Mouse (Mus musculus) heart, embryonic 10.5 days (tissue): ENCODE measurements around the gene Ccr5. TPM values are rescaled to one million over a fixed set of nuclear protein-coding genes. Genes with fewer than 3 reads are reported as not detected.
"Not testable (repeated sequence)": the region's sequence is repeated elsewhere in the genome, so short reads cannot be mapped to it uniquely, and the experiment has no call there.

Experiments
- DNase-seq: peaks from one replicate; pipeline ENCODE4 v3.0.0-alpha.2; 2017; ENCODE audit warnings: low spot score
- H3K27ac ChIP-seq: fragments of 300-500 bp; sonication (generic); 2 replicates; pipeline ENCODE4 v1.5.1; 2016; ENCODE audit warnings: mild to moderate bottlenecking
- H3K27me3 ChIP-seq: fragments of 300-500 bp; sonication (generic); 2 replicates; pipeline ENCODE4 v1.6.1; 2016; ENCODE audit warnings: mild to moderate bottlenecking; ENCODE audit not compliant: poor library complexity, insufficient read depth, severe bottlenecking
- H3K36me3 ChIP-seq: fragments of 300-500 bp; sonication (generic); 2 replicates; pipeline ENCODE4 v1.6.1; 2016; ENCODE audit warnings: mild to moderate bottlenecking, moderate library complexity
- H3K4me1 ChIP-seq: fragments of 300-500 bp; sonication (generic); 2 replicates; pipeline ENCODE4 v1.6.1; 2016; ENCODE audit warnings: mild to moderate bottlenecking
- H3K4me3 ChIP-seq: fragments of 300-500 bp; sonication (generic); 2 replicates; pipeline ENCODE4 v1.5.1; 2016; ENCODE audit warnings: mild to moderate bottlenecking, moderate library complexity
- H3K9me3 ChIP-seq: fragments of 300-500 bp; sonication (generic); 2 replicates; pipeline ENCODE4 v1.6.1; 2016; ENCODE audit warnings: mild to moderate bottlenecking, moderate library complexity
- WGBS: fragments of 180-500 bp; shearing (Covaris S2); methylation state at CpG from one replicate; pipeline ENCODE4 v1.1.7; 2016; 5-methylcytosine and 5-hydroxymethylcytosine counted together
- polyA plus RNA-seq: library from polyadenylated mRNA; unstranded; fragments of >200 nt; fragmentation: Nextera tagmentation; extraction: Ambion mirVana; gene quantifications from 2 replicates; pipeline ENCODE4 v1.2.1, GENCODE M21; 2016

Gene Ccr5
- polyA plus RNA-seq, 1 experiment from 2014 or later, result 0.04 TPM

DNA sequence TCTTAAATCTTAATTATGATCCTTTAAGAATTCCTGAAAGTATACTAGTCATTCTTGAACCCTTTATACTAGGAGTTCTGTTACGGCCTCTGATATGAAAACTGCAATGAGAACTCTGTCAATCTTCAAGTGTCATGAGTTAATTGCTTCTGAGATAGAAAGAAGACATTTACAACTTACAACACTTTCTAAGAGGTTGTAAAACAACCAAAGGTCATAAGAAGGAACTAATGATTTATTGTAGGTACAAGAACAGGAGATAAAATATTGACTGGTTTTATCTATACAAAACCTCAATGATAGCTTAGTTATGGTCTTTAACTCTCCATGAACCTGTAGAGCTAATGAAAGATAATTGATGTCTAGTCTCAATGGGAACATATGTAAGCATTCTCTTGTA is 7.6 kb upstream of the Ccr5 start:
- no peak overlapping the region for H3K4me3 ChIP-seq
- H3K36me3 ChIP-seq, result no peaks in the 10 kb centered on the region
- 79% methylated on average over 1 of the region's 1 CpGs for WGBS
- no peaks in the 10 kb centered on the region for H3K27me3 ChIP-seq
- no peak for DNase-seq
- no peaks in the 10 kb centered on the region for H3K4me1 ChIP-seq
- no peak overlapping the region for H3K27ac ChIP-seq
- H3K9me3 ChIP-seq, result no peaks in the 10 kb centered on the region

DNA sequence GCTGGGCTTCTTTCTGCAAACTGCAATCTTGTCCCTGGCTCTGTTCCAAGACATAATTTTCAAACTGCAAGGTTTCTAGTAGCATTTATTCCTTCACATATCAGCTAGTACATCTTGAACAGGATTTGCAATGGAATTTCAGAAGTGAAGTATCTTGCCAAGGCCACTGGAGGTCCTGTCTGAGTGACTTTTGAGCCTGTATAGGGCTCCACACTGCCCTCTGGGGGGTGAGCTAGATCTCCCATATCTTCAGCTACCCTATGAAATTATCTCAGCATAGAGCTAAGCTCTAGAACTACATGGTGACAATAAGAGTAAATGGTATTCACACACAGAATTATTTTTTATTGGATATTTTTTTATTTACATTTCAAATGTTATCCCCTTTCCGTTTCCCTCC is 2.9 kb upstream of the Ccr5 start:
- no peak overlapping the region for H3K4me3 ChIP-seq
- no peaks in the 10 kb centered on the region for H3K4me1 ChIP-seq
- no peaks in the 10 kb centered on the region for H3K27me3 ChIP-seq
- no peaks in the 10 kb centered on the region for H3K9me3 ChIP-seq
- DNase-seq, result no peak
- no peak overlapping the region for H3K27ac ChIP-seq
- WGBS, result 89% methylated on average over 1 of the region's 1 CpGs
- no peaks in the 10 kb centered on the region for H3K36me3 ChIP-seq

DNA sequence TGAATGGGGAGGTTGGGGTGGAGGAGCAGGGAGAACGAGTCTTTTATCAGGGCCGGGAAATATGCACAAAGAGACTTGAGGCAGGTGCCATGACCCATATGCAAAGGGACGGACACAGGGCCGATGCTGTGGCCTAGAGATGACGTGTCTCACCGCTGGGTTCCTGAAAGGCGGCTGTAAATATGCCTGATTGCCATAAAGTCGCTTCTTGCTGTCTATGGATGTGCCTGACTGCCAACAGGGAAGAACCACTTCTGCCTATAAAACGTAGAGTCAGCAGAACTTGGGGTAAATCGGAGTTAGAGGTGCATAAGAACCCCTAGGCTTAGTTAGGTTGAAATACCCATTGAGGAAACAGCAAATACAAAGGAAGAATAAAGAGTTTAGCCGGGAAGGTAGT is 4.2 kb downstream of the Ccr5 start:
- Histone ChIP-seq H3K27me3 (no peaks in the 10 kb centered on the region), H3K27ac (no peak overlapping the region), H3K36me3 (no peaks in the 10 kb centered on the region), H3K4me1 (no peaks in the 10 kb centered on the region; the same call in 1 of the 2 replicates), H3K4me3 (no peak overlapping the region), H3K9me3 (no peaks in the 10 kb centered on the region)
- WGBS, result 80% methylated on average over 11 of the region's 11 CpGs
- DNase-seq, result no peak

DNA sequence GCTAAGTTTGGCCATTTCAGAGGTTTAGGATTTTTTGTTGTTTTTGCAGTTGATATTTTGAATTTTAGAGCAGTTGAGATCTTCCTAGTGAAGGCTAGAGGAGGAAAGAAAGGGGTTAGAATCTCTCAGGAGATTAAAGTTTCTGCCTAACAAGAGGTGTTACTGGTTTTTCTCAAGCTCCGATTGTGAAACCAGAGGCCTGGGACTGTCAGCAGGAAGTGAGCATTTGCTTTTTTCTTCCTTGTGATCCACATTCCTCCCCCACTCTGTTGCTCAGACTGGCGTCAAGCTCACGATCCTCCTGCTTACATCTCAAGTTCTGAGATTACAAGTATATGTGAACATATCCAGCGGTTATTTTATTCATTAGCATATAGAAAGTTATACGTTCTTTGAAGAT is 5.0 kb downstream of the Ccr5 start:
- 22% methylated on average over 5 of the region's 5 CpGs for WGBS
- H3K9me3 ChIP-seq, result no peaks in the 10 kb centered on the region
- no peaks in the 10 kb centered on the region for H3K27me3 ChIP-seq
- H3K4me1 ChIP-seq, result no peaks in the 10 kb centered on the region; the same call in 1 of the 2 replicates
- DNase-seq, result no peak
- H3K27ac ChIP-seq, result peak overlapping the region; percentile 54; the same call in 1 of the 2 replicates
- H3K4me3 ChIP-seq, result no peak overlapping the region
- no peaks in the 10 kb centered on the region for H3K36me3 ChIP-seq

DNA sequence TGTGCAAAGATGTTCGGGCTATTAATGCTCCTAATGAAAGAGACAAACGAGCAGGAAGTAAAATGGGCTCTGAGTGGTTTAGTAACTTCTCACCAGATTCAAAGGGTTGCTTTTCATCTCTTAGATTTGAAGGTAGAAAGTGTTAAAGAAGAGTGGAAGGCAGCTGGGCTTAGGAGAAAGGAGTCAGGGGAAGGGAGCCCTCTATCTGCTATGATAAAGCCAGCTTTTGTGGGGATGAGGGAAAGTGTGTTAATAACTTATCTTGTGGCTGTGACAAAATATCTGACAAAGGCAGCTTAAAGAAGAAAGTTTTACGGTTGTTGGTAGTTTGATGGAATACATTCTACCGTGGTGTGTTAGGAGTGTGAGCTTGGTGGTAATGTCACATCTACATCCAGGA is 6.1 kb downstream of the Ccr5 start:
- Histone ChIP-seq H3K4me1 (no peaks in the 10 kb centered on the region; the same call in 1 of the 2 replicates), H3K9me3 (no peaks in the 10 kb centered on the region), H3K27me3 (no peaks in the 10 kb centered on the region), H3K27ac (0 out of 2 replicates have a peak overlapping the region, but pooled peaks have one; percentile 16), H3K36me3 (no peaks in the 10 kb centered on the region), H3K4me3 (no peak overlapping the region)
- DNase-seq, result no peak
- 38% methylated on average over 4 of the region's 4 CpGs for WGBS

DNA sequence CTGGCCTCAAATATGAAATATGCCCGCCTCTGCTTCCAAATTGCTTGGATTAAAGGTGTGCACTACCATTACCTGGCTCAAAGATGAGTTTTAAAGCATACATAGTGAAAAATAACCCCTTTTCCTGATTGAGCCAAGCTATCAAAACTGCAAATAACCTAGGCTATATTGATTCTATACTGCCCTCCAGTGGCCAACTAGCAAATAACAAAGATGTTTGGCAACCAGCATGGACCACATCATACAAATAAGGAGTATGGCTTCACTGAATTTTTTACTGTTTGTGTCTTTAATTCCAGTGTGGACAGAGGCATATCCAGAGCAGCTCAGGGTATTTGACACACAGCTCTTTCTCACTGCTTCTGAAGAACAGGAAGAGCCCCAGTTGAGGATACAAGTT is 7.0 kb downstream of the Ccr5 start:
- WGBS, result 0% methylated on average over 1 of the region's 1 CpGs
- Histone ChIP-seq H3K9me3 (no peaks in the 10 kb centered on the region), H3K4me3 (no peak overlapping the region), H3K27ac (no peak overlapping the region), H3K4me1 (no peaks in the 10 kb centered on the region; the same call in 1 of the 2 replicates), H3K36me3 (no peaks in the 10 kb centered on the region), H3K27me3 (no peaks in the 10 kb centered on the region)
- no peak for DNase-seq

DNA sequence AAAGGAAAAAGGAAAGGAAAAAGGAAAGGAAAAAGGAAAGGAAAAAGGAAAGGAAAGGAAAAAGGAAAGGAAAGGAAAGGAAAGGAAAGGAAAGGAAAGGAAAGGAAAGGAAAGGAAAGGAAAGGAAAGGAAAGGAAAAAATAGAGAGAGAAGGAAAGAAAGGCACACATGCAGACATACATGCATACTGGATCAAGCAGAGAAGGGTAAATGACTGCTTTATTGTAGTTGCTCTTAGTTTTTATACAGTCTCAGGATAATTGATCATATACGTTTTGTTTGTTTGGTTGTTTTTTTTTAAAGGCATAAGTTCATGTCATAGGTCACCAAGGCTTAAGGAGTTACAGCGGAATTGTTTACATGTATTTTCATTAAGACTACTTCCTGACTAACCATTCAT is 11.6 kb downstream of the Ccr5 start:
- 78% methylated on average over 2 of the region's 2 CpGs for WGBS
- not testable (repeated sequence) for H3K9me3 ChIP-seq, H3K4me1 ChIP-seq, DNase-seq, H3K27me3 ChIP-seq, H3K4me3 ChIP-seq, H3K36me3 ChIP-seq, H3K27ac ChIP-seq

DNA sequence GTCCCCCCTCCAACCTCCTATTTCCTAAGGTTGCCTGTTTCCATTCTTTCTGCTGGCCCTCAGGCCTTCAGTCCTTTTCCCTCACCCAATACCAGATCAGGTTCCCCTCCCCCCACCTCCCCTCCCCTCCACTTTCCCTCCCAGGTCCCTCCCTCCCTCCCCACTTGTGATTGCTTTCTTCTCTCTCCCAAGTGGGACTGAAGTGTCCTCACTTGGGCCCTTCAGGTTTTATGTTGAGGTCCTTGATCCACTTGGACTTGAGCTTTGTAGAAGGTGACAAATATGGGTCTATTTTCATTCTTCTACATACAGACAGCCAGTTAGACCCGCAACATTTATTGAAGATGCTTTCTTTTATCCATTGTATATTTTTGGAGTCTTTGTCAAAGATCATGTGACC is 13.6 kb downstream of the Ccr5 start:
- not testable (repeated sequence) for H3K27me3 ChIP-seq, H3K27ac ChIP-seq, H3K4me1 ChIP-seq, H3K4me3 ChIP-seq, H3K36me3 ChIP-seq, H3K9me3 ChIP-seq, DNase-seq
- WGBS, result 90% methylated on average over 1 of the region's 1 CpGs

DNA sequence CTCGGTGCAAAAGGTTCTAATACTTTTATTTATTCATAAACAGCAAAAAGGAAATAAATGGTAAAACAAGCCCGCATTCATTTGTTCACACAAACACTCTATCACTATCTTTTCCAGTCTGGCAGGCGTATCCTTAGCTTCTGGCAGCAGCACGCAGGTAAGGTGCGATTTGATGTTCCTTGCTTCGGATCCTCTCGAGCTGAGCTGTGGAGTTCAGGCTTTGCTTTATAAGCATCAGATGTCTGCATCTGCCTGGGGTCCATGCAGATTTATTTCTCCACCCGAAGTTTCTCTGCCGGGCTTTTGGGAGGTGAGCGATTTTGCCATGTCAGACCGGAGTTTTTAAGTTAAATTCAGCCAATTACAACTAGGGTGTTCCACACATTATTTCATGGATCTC is 16.3 kb downstream of the Ccr5 start:
- no peak overlapping the region for H3K27ac ChIP-seq
- 51% methylated on average over 11 of the region's 11 CpGs for WGBS
- no peaks in the 10 kb centered on the region for H3K9me3 ChIP-seq
- DNase-seq, result no peak
- H3K4me3 ChIP-seq, result no peak overlapping the region
- H3K4me1 ChIP-seq, result peaks cover 10% of the 10 kb centered on the region; the same call in 1 of the 2 replicates
- H3K27me3 ChIP-seq, result no peaks in the 10 kb centered on the region
- H3K36me3 ChIP-seq, result no peaks in the 10 kb centered on the region

DNA sequence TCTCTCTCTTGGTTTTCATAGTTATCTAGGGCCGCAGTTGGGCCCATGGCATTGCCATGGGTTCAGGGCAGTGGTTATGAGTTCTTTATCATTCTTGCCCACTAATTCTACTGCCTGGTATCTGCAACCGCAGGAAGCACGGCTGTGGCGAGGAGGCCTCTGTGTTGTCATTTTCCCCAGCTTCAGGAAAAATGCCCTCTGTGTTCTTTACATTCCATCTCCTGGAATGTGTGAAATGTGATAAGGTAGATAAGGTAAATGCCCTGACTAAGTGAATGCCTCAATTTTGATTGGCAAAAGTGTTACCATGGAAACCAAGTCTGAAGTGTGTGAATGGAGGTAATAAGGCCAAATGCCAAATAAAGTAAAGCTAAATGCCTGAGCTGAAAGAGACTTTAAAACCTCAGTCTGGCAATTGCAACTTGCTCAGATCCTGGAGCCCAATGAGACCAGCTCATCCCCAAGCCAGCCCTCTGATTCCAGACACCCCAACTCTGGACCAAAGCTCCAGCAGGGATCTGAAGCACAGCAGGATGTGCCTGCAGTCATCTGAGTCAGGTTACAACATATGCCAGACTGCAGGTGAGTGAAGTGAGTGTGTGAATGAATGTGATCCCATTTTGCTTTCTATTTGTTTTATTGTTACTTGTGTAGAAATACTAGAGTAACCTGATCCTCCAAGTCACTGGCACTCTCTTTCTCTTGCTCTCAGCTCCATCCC is 16.9 kb downstream of the Ccr5 start:
- H3K27me3 ChIP-seq, result no peaks in the 10 kb centered on the region
- peaks cover 10% of the 10 kb centered on the region; the same call in 1 of the 2 replicates for H3K4me1 ChIP-seq
- H3K4me3 ChIP-seq, result no peak overlapping the region
- H3K27ac ChIP-seq, result no peak overlapping the region
- 17% methylated on average over 4 of the region's 4 CpGs for WGBS
- H3K9me3 ChIP-seq, result no peaks in the 10 kb centered on the region
- no peak for DNase-seq
- H3K36me3 ChIP-seq, result no peaks in the 10 kb centered on the region

DNA sequence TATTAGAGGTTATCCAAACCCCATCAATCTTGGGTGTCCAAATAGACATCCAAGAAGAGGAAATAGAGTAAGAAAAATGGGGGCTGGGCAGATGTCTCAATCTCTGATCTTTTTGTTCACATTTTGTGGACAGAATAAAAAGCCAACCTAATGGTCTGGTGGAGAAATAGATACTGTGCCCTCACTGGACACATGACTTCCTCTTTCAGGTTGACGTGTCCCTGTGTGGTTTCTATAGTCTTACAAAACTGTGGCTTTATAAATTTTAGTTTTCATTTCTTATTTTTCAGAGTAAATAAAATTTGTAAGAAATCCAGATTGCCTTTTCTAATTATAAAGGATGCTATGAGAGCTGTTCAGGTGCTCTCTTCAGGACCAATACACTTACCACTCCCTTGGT is 22.3 kb downstream of the Ccr5 start:
- H3K4me3 ChIP-seq, result no peak overlapping the region
- H3K27me3 ChIP-seq, result no peaks in the 10 kb centered on the region
- no peak overlapping the region for H3K27ac ChIP-seq
- no peaks in the 10 kb centered on the region for H3K4me1 ChIP-seq
- DNase-seq, result no peak
- WGBS, result 78% methylated on average over 1 of the region's 1 CpGs
- H3K36me3 ChIP-seq, result no peaks in the 10 kb centered on the region
- no peaks in the 10 kb centered on the region for H3K9me3 ChIP-seq

DNA sequence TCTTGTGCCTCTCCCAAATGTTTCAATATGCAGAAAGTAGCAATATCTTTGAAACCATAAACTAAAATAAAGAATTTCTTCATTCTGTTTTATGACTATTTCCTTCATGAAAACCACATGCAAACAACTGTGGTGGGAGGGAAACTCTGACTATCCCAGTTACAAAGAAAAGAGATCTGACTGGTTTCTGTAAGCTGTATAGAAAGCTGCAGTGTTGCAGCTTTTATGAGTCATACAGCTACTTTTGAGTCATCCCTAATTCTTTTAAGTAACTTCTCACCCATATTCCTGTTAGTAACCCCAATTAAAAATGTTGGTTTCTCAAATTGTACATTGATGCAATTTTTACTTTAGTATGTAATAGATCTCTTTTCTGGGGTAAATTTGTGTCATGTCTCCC is 25.0 kb downstream of the Ccr5 start:
- Histone ChIP-seq H3K27me3 (no peaks in the 10 kb centered on the region), H3K9me3 (no peaks in the 10 kb centered on the region), H3K27ac (no peak overlapping the region), H3K4me1 (no peaks in the 10 kb centered on the region), H3K4me3 (no peak overlapping the region), H3K36me3 (no peaks in the 10 kb centered on the region)
- DNase-seq, result no peak
